Mouse (Mus musculus) layer of hippocampus, adult 8-10 months (tissue): ENCODE results near the gene Prb1. TPM values are rescaled to one million over a fixed set of nuclear protein-coding genes. Genes with fewer than 3 reads are reported as not detected.
"Not testable (repeated sequence)": the region's sequence is repeated elsewhere in the genome, so short reads cannot be mapped to it uniquely, and the experiment has no call there.

Experiments used
- DNase-seq, 2 experiments: peaks; one replicate each; pipeline ENCODE4 v3.0.0; 2022; ENCODE audit warnings: low spot score in 2 of 2
- total RNA-seq, 4 experiments: library from RNA; stranded (reverse); gene quantifications; 2 replicates each; pipeline ENCODE4 v1.2.4; 2022

The Prb1 gene
- total RNA-seq = not detected

DNA sequence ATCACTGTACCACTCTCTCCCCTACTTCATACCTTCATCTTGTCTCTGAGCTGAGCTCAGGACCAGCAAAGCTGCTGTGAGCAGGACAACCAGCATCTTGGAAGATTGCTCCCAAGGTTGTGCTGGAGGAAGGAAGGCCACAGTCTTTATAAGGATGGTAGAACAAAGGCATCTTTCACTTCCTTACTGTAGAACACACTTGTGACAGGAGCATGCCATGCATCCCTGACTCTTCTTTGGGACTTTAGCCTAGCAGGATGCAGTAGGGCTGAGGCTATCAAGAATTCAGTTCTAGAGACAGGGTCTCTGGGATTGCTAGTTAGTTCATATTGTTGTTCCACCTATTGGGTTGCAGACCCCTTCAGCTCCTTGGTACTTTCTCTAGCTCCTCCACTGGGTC, at the start of gene Prb1:
Gene Prb1, minus strand, starts transcription at position 101 of the 400 bp plus-strand sequence.
- DNase-seq = not testable (repeated sequence)

Other genes with a start within 250 kb of the Prb1 start
- gene Prpmp5, start 104.2 kb upstream of the Prb1 start, total RNA-seq = not detected
- gene Gm8882, start 153.6 kb upstream of the Prb1 start, total RNA-seq = not detected